Mouse (Mus musculus): ENCODE data around the gene Eif3j1. TPM values are rescaled to one million over a fixed set of nuclear protein-coding genes. Genes with fewer than 3 reads are reported as not detected.
"Not testable (repeated sequence)": the region's sequence is repeated elsewhere in the genome, so short reads cannot be mapped to it uniquely, and the experiment has no call there.

Eif3j1 gene
- total RNA-seq (2021): 10 to 100 TPM; 25.8 to 32.1 TPM
- long read RNA-seq, experiment 1, full-length matches to known transcripts: 92 of 115 reads
- long read RNA-seq, experiment 1, partial matches to known transcripts: 3 of 115 reads
- long read RNA-seq, experiment 1, other reads (novel, unspliced or antisense): 20 of 115 reads
- long read RNA-seq, experiment 2, full-length matches to known transcripts: 120 of 142 reads
- long read RNA-seq, experiment 2, partial matches to known transcripts: 12 of 142 reads
- long read RNA-seq, experiment 2, other reads (novel, unspliced or antisense): 10 of 142 reads

GRCm38 (mm10) chr2:122027862-122028755, at the start of gene Eif3j1:
Eif3j1 (plus strand) TSS chr2:122028546.
- intact Hi-C loops (cut with DNase I): loop anchor here (5.0 kb wide), 1 partner anchor 66 kb away; no protein-coding TSS in a partner anchor
- DNase-seq: peak; percentile 84 to 85

GRCm38 (mm10) chr2:121995738-121996137, 32.6 kb upstream of the Eif3j1 start:
- DNase-seq: no peak
- intact Hi-C loops (cut with DNase I): no loop called here

GRCm38 (mm10) chr2:122008832-122009231, 19.5 kb upstream of the Eif3j1 start:
- intact Hi-C loops (cut with DNase I): no loop called here
- DNase-seq: no peak

GRCm38 (mm10) chr2:122011441-122011840, 16.9 kb upstream of the Eif3j1 start:
- DNase-seq: no peak

GRCm38 (mm10) chr2:122018705-122019104, 9.6 kb upstream of the Eif3j1 start:
- intact Hi-C loops (cut with DNase I): no loop called here
- DNase-seq: no peak

More at GRCm38 (mm10) chr2:122011441-122011840, 16.9 kb upstream of the Eif3j1 start:
- intact Hi-C loops (cut with DNase I): no loop called here

GRCm38 (mm10) chr2:122022284-122022683, 6.1 kb upstream of the Eif3j1 start:
- no peak for DNase-seq
- intact Hi-C loops (cut with DNase I): no loop called here

- intact Hi-C loops (cut with DNase I): loop anchor here (5.0 kb wide), 1 partner anchor 65 kb away; no protein-coding TSS in a partner anchor
- not testable (repeated sequence) for DNase-seq
Measured at GRCm38 (mm10) chr2:122027091-122027490, 1.3 kb upstream of the Eif3j1 start.

- DNase-seq: peak; percentile 21 to 61
- intact Hi-C loops (cut with DNase I): loop anchor here (5.0 kb wide), 1 partner anchor 67 kb away; no protein-coding TSS in a partner anchor
Measured at GRCm38 (mm10) chr2:122028756-122029700, 682 bp downstream of the Eif3j1 start.

- intact Hi-C loops (cut with DNase I): no loop called here
- no peak for DNase-seq
Measured at GRCm38 (mm10) chr2:122031970-122032369, 3.6 kb downstream of the Eif3j1 start.

GRCm38 (mm10) chr2:122036064-122036463, 7.7 kb downstream of the Eif3j1 start:
- no peak for DNase-seq
- intact Hi-C loops (cut with DNase I): no loop called here

- no peak for DNase-seq
- intact Hi-C loops (cut with DNase I): no loop called here
Measured at GRCm38 (mm10) chr2:122043926-122044325, 15.6 kb downstream of the Eif3j1 start.

GRCm38 (mm10) chr2:122059365-122060115, 31.2 kb downstream of the Eif3j1 start:
- no peak for DNase-seq
- intact Hi-C loops (cut with DNase I): no loop called here

- no peak for DNase-seq
- intact Hi-C loops (cut with DNase I): no loop called here
Measured at GRCm38 (mm10) chr2:122065200-122065969, 37.0 kb downstream of the Eif3j1 start.

GRCm38 (mm10) chr2:122066241-122066640, 37.9 kb downstream of the Eif3j1 start:
- no peak for DNase-seq
- intact Hi-C loops (cut with DNase I): no loop called here

- intact Hi-C loops (cut with DNase I): no loop called here
- DNase-seq: no peak
Measured at GRCm38 (mm10) chr2:122069144-122069912, 41.0 kb downstream of the Eif3j1 start.

- peak in 1 of 2 experiments; percentile 23 for DNase-seq
- intact Hi-C loops (cut with DNase I): loop anchor here (2.0 to 5.0 kb wide), 2 partner anchors 89 to 172 kb away; no protein-coding TSS in a partner anchor
Measured at GRCm38 (mm10) chr2:122069922-122070321, 41.6 kb downstream of the Eif3j1 start.

- DNase-seq: no peak
Measured at GRCm38 (mm10) chr2:122081728-122082456, 53.5 kb downstream of the Eif3j1 start.

More at GRCm38 (mm10) chr2:122081728-122082456, 53.5 kb downstream of the Eif3j1 start:
- intact Hi-C loops (cut with DNase I): no loop called here
